Mouse (Mus musculus): ENCODE results near the gene Olfr807. TPM values are rescaled to one million over a fixed set of nuclear protein-coding genes. Genes with fewer than 3 reads are reported as not detected.

Gene Olfr807
- not detected in 2 replicates for polyA plus RNA-seq (2012; rRNA removed)

DNA sequence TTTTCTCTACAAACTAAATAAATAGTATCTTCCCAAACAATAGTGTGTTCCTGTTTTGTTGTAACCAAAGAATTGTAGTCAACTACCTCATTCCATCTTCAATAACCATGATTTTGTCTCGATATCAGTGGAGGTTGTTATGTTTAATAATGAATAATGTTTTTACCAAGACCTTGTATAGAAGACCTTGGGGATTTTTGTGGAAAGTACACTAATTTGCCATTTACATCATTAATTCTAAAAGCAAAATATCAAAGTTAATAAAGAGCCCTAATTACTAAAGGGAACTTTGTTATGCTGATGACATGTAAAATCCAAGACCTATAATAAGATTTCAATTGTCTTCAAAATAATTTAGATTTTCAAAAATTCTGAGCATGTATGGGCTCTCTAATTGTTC, at the start of gene Olfr807:
Gene Olfr807, minus strand, starts transcription at position 101 of the 400 bp plus-strand sequence.
- H3K27me3 ChIP-seq (ENCODE audit: control insufficient read depth, insufficient read depth, low read length) = no peaks in the 10 kb centered on the region
- H3K4me1 ChIP-seq (ENCODE audit: control insufficient read depth, insufficient read depth, insufficient read length) = no peaks in the 10 kb centered on the region
- TF ChIP-seq CTCF (IDR thresholded peaks at IDR 0.05; ENCODE audit: extremely low read depth, insufficient read depth, insufficient read length, insufficient replicate concordance) (no peak), POLR2A (IDR thresholded peaks at IDR 0.05; ENCODE audit: low read depth, low read length) (no peak)
- no peak within 1 kb of the TSS for H3K4me3 ChIP-seq (ENCODE audit: extremely low read depth, insufficient read depth, insufficient read length)
- DNase-seq (ENCODE audit: low read depth in 1 of 2, low spot score in 2 of 2) = no peak
- 76% methylated on average over 1 of the region's 1 CpGs for WGBS
- H3K27ac ChIP-seq (ENCODE audit: insufficient read depth, low read length) = no peak within 1 kb of the TSS
- H3K36me3 ChIP-seq (ENCODE audit: control insufficient read depth, insufficient read depth, low read length) = no peaks in the 10 kb centered on the region

DNA sequence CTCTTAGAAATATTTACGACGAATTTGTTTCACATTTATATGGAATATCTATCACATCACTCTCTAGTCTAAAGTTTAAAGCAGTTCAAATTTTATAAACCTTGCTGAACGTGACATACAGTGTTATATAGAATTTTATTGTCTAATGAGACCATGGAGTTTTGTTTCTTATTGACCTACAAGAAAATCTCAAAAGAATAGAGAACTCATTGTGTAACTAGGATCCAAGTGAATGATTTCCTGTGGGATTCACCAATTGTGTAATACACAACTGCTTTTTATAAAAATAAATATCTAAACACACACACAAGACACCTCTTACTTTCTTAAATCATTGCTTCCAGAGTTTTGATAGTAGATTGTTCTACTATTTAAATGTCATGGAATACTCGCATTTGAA, 46.7 kb upstream of the Olfr807 start, which contains the start of gene Olfr811:
Gene Olfr811, minus strand, starts transcription at position 101 of the 400 bp plus-strand sequence.
- Histone ChIP-seq H3K4me1 (ENCODE audit: control insufficient read depth, insufficient read depth, insufficient read length) (no peaks in the 10 kb centered on the region), H3K27ac (ENCODE audit: insufficient read depth, low read length) (no peak within 1 kb of the TSS), H3K36me3 (ENCODE audit: control insufficient read depth, insufficient read depth, low read length) (no peaks in the 10 kb centered on the region), H3K4me3 (ENCODE audit: extremely low read depth, insufficient read depth, insufficient read length) (no peak within 1 kb of the TSS), H3K27me3 (ENCODE audit: control insufficient read depth, insufficient read depth, low read length) (no peaks in the 10 kb centered on the region)
- no peak for DNase-seq (ENCODE audit: low read depth in 1 of 2, low spot score in 2 of 2)
- 78% methylated on average over 4 of the region's 4 CpGs for WGBS
- TF ChIP-seq CTCF (IDR thresholded peaks at IDR 0.05; ENCODE audit: extremely low read depth, insufficient read depth, insufficient read length, insufficient replicate concordance) = no peak
- TF ChIP-seq POLR2A (IDR thresholded peaks at IDR 0.05; ENCODE audit: low read depth, low read length) = no peak

DNA sequence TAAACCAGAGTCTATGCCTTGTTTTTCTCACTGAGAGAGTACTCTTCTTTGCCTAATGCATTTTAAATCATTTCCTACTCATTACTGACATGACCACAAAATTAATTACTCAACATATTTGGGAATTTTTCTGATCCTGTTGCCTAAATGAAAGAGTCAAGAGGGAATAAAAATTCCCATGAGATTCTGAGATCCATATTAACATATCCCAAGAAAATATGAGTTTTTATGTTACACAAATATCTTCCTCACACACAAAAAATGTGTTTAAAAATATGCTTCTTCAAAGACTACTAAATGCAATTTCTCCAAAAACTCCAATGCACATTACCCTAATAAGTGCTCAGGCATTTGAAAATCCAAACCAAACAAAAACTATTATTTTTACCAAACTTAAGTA, 37.2 kb upstream of the Olfr807 start, which contains the start of gene Olfr810:
Gene Olfr810, minus strand, starts transcription at position 101 of the 400 bp plus-strand sequence.
- DNase-seq (ENCODE audit: low read depth in 1 of 2, low spot score in 2 of 2) = no peak
- H3K4me3 ChIP-seq (ENCODE audit: extremely low read depth, insufficient read depth, insufficient read length) = no peak within 1 kb of the TSS
- TF ChIP-seq CTCF (IDR thresholded peaks at IDR 0.05; ENCODE audit: extremely low read depth, insufficient read depth, insufficient read length, insufficient replicate concordance) = no peak
- TF ChIP-seq POLR2A (IDR thresholded peaks at IDR 0.05; ENCODE audit: low read depth, low read length) = no peak
- H3K27me3 ChIP-seq (ENCODE audit: control insufficient read depth, insufficient read depth, low read length) = no peaks in the 10 kb centered on the region
- no peaks in the 10 kb centered on the region for H3K4me1 ChIP-seq (ENCODE audit: control insufficient read depth, insufficient read depth, insufficient read length)
- H3K27ac ChIP-seq (ENCODE audit: insufficient read depth, low read length) = no peak within 1 kb of the TSS
- no peaks in the 10 kb centered on the region for H3K36me3 ChIP-seq (ENCODE audit: control insufficient read depth, insufficient read depth, low read length)

DNA sequence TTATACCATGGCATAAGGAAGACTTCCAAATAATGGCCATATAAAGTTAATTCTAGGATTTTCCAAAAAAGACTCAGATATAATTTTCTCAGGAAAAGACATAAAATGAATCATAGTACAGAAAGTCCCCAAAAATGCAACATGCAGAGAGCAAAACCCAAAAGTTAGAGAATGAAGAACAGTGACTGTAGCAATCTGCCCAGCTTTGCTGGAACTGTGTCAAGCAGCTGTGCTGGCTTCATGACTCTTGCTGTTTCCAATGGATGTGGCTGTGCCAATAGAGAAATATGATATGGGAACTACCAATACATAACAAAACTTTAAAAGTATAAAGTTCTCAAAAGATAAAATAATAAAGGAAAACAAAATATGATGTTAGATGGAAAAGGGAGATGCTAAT, 20.5 kb upstream of the Olfr807 start:
- no peak for DNase-seq (ENCODE audit: low read depth in 1 of 2, low spot score in 2 of 2)
- H3K27ac ChIP-seq (ENCODE audit: insufficient read depth, low read length) = no peak overlapping the region
- no peaks in the 10 kb centered on the region for H3K4me1 ChIP-seq (ENCODE audit: control insufficient read depth, insufficient read depth, insufficient read length)
- no peaks in the 10 kb centered on the region for H3K36me3 ChIP-seq (ENCODE audit: control insufficient read depth, insufficient read depth, low read length)
- no peaks in the 10 kb centered on the region for H3K27me3 ChIP-seq (ENCODE audit: control insufficient read depth, insufficient read depth, low read length)
- no peak for TF ChIP-seq CTCF (IDR thresholded peaks at IDR 0.05; ENCODE audit: extremely low read depth, insufficient read depth, insufficient read length, insufficient replicate concordance)
- TF ChIP-seq POLR2A (IDR thresholded peaks at IDR 0.05; ENCODE audit: low read depth, low read length) = no peak
- no peak overlapping the region for H3K4me3 ChIP-seq (ENCODE audit: extremely low read depth, insufficient read depth, insufficient read length)

DNA sequence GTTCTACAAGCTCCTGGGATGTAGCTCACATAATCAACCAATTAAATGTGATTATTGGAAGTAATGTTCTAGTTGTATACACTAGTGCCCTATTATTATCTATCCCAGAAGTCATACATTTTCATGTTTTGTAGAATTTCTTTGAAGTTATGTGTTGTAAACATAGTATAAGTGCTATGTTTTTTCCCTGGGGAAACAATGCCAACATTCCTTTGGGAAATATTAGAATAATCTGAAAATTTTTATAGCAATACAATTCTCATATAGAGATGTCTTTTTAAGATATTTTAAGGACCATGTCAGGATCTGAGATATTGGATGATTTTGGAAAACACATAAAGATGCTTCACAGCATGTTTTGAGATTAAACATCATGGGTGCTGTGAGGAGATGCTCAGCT, 16.7 kb upstream of the Olfr807 start, which contains the start of gene Olfr809:
Gene Olfr809, plus strand, starts transcription at position 301 of the 400 bp plus-strand sequence.
- H3K27ac ChIP-seq (ENCODE audit: insufficient read depth, low read length) = no peak within 1 kb of the TSS
- no peak for DNase-seq (ENCODE audit: low read depth in 1 of 2, low spot score in 2 of 2)
- H3K36me3 ChIP-seq (ENCODE audit: control insufficient read depth, insufficient read depth, low read length) = no peaks in the 10 kb centered on the region
- no peak within 1 kb of the TSS for H3K4me3 ChIP-seq (ENCODE audit: extremely low read depth, insufficient read depth, insufficient read length)
- no peaks in the 10 kb centered on the region for H3K4me1 ChIP-seq (ENCODE audit: control insufficient read depth, insufficient read depth, insufficient read length)
- TF ChIP-seq CTCF (IDR thresholded peaks at IDR 0.05; ENCODE audit: extremely low read depth, insufficient read depth, insufficient read length, insufficient replicate concordance) = no peak
- TF ChIP-seq POLR2A (IDR thresholded peaks at IDR 0.05; ENCODE audit: low read depth, low read length) = no peak
- no peaks in the 10 kb centered on the region for H3K27me3 ChIP-seq (ENCODE audit: control insufficient read depth, insufficient read depth, low read length)

DNA sequence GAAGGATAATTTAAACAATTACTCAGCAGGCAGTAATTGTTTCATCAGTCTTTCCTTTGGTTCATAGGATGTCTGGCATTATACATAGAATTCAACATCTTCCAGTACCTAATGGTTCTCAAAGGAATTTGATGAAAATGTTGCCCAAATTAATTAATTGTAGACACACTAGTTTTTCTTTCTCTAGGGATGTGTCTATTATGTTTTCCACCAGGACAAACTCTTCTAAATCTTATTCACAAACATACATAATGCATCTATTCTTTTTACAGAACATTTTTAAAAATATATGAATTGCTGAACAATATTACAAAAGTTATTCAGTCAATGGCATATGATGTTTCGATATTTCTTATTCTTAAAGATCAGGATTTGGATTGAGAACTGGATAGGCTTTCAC, 7.6 kb upstream of the Olfr807 start, which contains the start of gene Olfr808:
Gene Olfr808, plus strand, starts transcription at position 301 of the 400 bp plus-strand sequence.
- Histone ChIP-seq H3K27me3 (ENCODE audit: control insufficient read depth, insufficient read depth, low read length) (no peaks in the 10 kb centered on the region), H3K4me1 (ENCODE audit: control insufficient read depth, insufficient read depth, insufficient read length) (no peaks in the 10 kb centered on the region), H3K36me3 (ENCODE audit: control insufficient read depth, insufficient read depth, low read length) (no peaks in the 10 kb centered on the region), H3K4me3 (ENCODE audit: extremely low read depth, insufficient read depth, insufficient read length) (no peak within 1 kb of the TSS), H3K27ac (ENCODE audit: insufficient read depth, low read length) (no peak within 1 kb of the TSS)
- 90% methylated on average over 1 of the region's 1 CpGs for WGBS
- DNase-seq (ENCODE audit: low read depth in 1 of 2, low spot score in 2 of 2) = no peak
- TF ChIP-seq POLR2A (IDR thresholded peaks at IDR 0.05; ENCODE audit: low read depth, low read length) = no peak
- no peak for TF ChIP-seq CTCF (IDR thresholded peaks at IDR 0.05; ENCODE audit: extremely low read depth, insufficient read depth, insufficient read length, insufficient replicate concordance)

DNA sequence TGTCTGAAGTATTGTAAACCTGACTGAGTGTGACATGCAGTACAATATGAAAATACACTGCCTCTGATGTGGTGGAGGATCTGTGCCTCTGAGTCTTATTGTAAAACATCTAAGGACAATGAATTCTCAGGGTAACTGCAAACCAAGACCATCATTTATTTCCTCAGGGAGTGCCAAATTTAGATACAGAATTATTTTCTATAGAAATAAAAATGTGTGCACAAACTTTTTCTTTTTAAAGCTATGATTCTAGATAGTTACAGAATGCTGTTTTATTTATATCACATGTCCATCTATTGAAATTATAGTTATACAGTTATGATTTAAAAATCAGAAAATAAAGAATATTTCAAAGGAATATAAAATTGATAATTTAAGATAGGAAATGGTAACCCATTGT, 15.8 kb downstream of the Olfr807 start, which contains the start of gene Olfr806:
Gene Olfr806, minus strand, starts transcription at position 101 of the 400 bp plus-strand sequence.
- DNase-seq (ENCODE audit: low read depth in 1 of 2, low spot score in 2 of 2) = no peak
- Histone ChIP-seq H3K4me3 (ENCODE audit: extremely low read depth, insufficient read depth, insufficient read length) (no peak within 1 kb of the TSS), H3K36me3 (ENCODE audit: control insufficient read depth, insufficient read depth, low read length) (no peaks in the 10 kb centered on the region), H3K27ac (ENCODE audit: insufficient read depth, low read length) (no peak within 1 kb of the TSS), H3K27me3 (ENCODE audit: control insufficient read depth, insufficient read depth, low read length) (no peaks in the 10 kb centered on the region), H3K4me1 (ENCODE audit: control insufficient read depth, insufficient read depth, insufficient read length) (no peaks in the 10 kb centered on the region)
- TF ChIP-seq CTCF (IDR thresholded peaks at IDR 0.05; ENCODE audit: extremely low read depth, insufficient read depth, insufficient read length, insufficient replicate concordance) (no peak), POLR2A (IDR thresholded peaks at IDR 0.05; ENCODE audit: low read depth, low read length) (no peak)

Data from spleen, adult 2 months (tissue).